Mouse (Mus musculus) liver, embryonic 11.5 days (tissue): Measurements from ENCODE around the gene Atr. TPM values are rescaled to one million over a fixed set of nuclear protein-coding genes. Genes with fewer than 3 reads are reported as not detected.

Experiments used
- ATAC-seq: fragments of 200-750 bp; cut with Nextera tagmentation; replicated peaks from 2 replicates; pipeline ENCODE4 v1.8.0; 2017; ENCODE audit warnings: moderate number of reproducible peaks, mild to moderate bottlenecking, moderate TSS enrichment, moderate library complexity; ENCODE audit not compliant: low FRiP score
- DNase-seq: peaks from one replicate; pipeline ENCODE4 v3.0.0-alpha.2; 2017; ENCODE audit warnings: low spot score
- H3K27ac ChIP-seq: fragments of 300-500 bp; sonication (generic); 2 replicates; pipeline ENCODE4 v1.5.1; 2014; ENCODE audit warnings: mild to moderate bottlenecking, low read depth, low read length, control low read depth
- H3K27me3 ChIP-seq: fragments of 300-500 bp; sonication (generic); replicated peaks from 2 replicates; pipeline ENCODE4 v1.6.1; 2014; ENCODE audit warnings: low read length, mixed read lengths; ENCODE audit not compliant: control insufficient read depth, insufficient read depth
- H3K36me3 ChIP-seq: fragments of 300-500 bp; sonication (generic); 2 replicates; pipeline ENCODE4 v1.6.1; 2014; ENCODE audit warnings: mild to moderate bottlenecking, low read length, moderate library complexity, mixed read lengths; ENCODE audit not compliant: control insufficient read depth, insufficient read depth
- H3K4me1 ChIP-seq: fragments of 300-500 bp; sonication (generic); replicated peaks from 2 replicates; pipeline ENCODE4 v1.6.1; 2014; ENCODE audit warnings: low read length, mixed read lengths; ENCODE audit not compliant: control insufficient read depth, insufficient read depth
- H3K4me2 ChIP-seq: fragments of 300-500 bp; sonication (generic); 2 replicates; pipeline ENCODE4 v1.6.1; 2014; ENCODE audit warnings: mild to moderate bottlenecking, control low read depth, moderate library complexity
- H3K4me3 ChIP-seq: fragments of 300-500 bp; sonication (generic); 2 replicates; pipeline ENCODE4 v1.5.1; 2014; ENCODE audit warnings: low read depth, low read length, control low read depth
- H3K9ac ChIP-seq: fragments of 300-500 bp; sonication (generic); 2 replicates; pipeline ENCODE4 v1.6.1; 2014; ENCODE audit warnings: low read depth, low read length, control low read depth
- H3K9me3 ChIP-seq: fragments of 300-500 bp; sonication (generic); 2 replicates; pipeline ENCODE4 v1.6.1; 2016; ENCODE audit warnings: low read length, inconsistent platforms, mixed read lengths; ENCODE audit not compliant: control insufficient read depth
- WGBS: fragments of 180-500 bp; shearing (Covaris S2); extraction: QIAGEN DNeasy Blood & Tissue Kit; methylation state at CpG from one replicate; pipeline ENCODE4 v1.1.7; 2014; 5-methylcytosine and 5-hydroxymethylcytosine counted together
- polyA plus RNA-seq: library from polyadenylated mRNA; unstranded; fragments of >200 nt; fragmentation: Nextera tagmentation; extraction: Ambion mirVana; gene quantifications from 2 replicates; pipeline ENCODE4 v1.2.1, GENCODE M21; 2014

Gene Atr
- polyA plus RNA-seq, 1 experiment from 2014 or later, result 19.9 TPM

GRCm38 (mm10) chr9:95856004-95856403 is 1.4 kb upstream of the Atr start:
- Histone ChIP-seq H3K36me3 (no peaks in the 10 kb centered on the region), H3K9me3 (no peaks in the 10 kb centered on the region), H3K27ac (no peak overlapping the region), H3K4me1 (no peaks in the 10 kb centered on the region; the same call in 1 of the 2 replicates), H3K4me3 (no peak overlapping the region), H3K9ac (no peak overlapping the region), H3K4me2 (no peak overlapping the region), H3K27me3 (no peaks in the 10 kb centered on the region)
- no peak for ATAC-seq
- 89% methylated on average over 4 of the region's 4 CpGs for WGBS
- no peak for DNase-seq

GRCm38 (mm10) chr9:95858027-95858570 is 702 bp downstream of the Atr start:
- Histone ChIP-seq H3K9me3 (no peaks in the 10 kb centered on the region), H3K27ac (peak overlapping the region; percentile 68), H3K36me3 (no peaks in the 10 kb centered on the region), H3K4me1 (no peaks in the 10 kb centered on the region; the same call in 1 of the 2 replicates), H3K4me3 (peak overlapping the region; percentile 94), H3K4me2 (peak overlapping the region; percentile 91), H3K9ac (peak overlapping the region; percentile 88), H3K27me3 (no peaks in the 10 kb centered on the region)
- DNase-seq (peak; percentile 69), ATAC-seq (peak; percentile 40)
- under 1% methylated on average over 31 of the region's 31 CpGs for WGBS

GRCm38 (mm10) chr9:95878246-95878645 is 20.8 kb downstream of the Atr start:
- H3K4me2 ChIP-seq, result no peak overlapping the region
- no peak for DNase-seq
- ATAC-seq, result no peak
- no peak overlapping the region for H3K9ac ChIP-seq
- no peak overlapping the region for H3K27ac ChIP-seq
- H3K27me3 ChIP-seq, result no peaks in the 10 kb centered on the region
- WGBS, result 93% methylated on average over 5 of the region's 5 CpGs
- no peak overlapping the region for H3K4me3 ChIP-seq
- no peaks in the 10 kb centered on the region for H3K4me1 ChIP-seq
- H3K9me3 ChIP-seq, result no peaks in the 10 kb centered on the region
- H3K36me3 ChIP-seq, result peaks cover 3% of the 10 kb centered on the region; the same call in 1 of the 2 replicates

DNA sequence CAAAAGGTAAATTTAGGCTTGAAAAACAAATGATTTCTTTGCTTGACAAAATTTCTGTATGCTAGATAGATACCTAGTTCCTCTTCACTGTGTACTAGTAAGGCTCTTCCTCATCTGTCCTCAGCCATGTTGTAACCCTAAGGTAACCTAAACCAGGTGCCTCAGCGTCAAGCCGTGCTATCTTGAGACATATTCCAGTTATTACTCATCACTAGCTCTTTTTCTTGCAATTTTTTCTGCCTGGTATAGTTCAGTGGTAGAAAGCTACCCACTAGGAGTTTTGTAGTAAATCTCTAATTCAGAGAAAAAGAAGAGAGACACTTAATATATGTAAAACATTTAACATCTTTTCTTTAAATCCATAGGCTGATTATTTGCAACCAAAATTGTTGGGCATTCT is 25.4 kb downstream of the Atr start:
- no peaks in the 10 kb centered on the region for H3K27me3 ChIP-seq
- ATAC-seq, result no peak
- H3K4me2 ChIP-seq, result no peak overlapping the region
- no peak for DNase-seq
- no peak overlapping the region for H3K27ac ChIP-seq
- 93% methylated on average over 2 of the region's 2 CpGs for WGBS
- no peak overlapping the region for H3K4me3 ChIP-seq
- no peak overlapping the region for H3K9ac ChIP-seq
- H3K36me3 ChIP-seq, result no peaks in the 10 kb centered on the region; the same call in 1 of the 2 replicates
- H3K4me1 ChIP-seq, result no peaks in the 10 kb centered on the region
- H3K9me3 ChIP-seq, result no peaks in the 10 kb centered on the region

GRCm38 (mm10) chr9:95897392-95897791 is 40.0 kb downstream of the Atr start:
- H3K27me3 ChIP-seq, result no peaks in the 10 kb centered on the region
- no peak for DNase-seq
- H3K4me3 ChIP-seq, result no peak overlapping the region
- WGBS, result 76% methylated on average over 5 of the region's 5 CpGs
- no peak for ATAC-seq
- H3K9ac ChIP-seq, result no peak overlapping the region
- no peak overlapping the region for H3K4me2 ChIP-seq
- H3K9me3 ChIP-seq, result no peaks in the 10 kb centered on the region
- peaks cover 7% of the 10 kb centered on the region; the same call in 1 of the 2 replicates for H3K36me3 ChIP-seq
- H3K27ac ChIP-seq, result no peak overlapping the region
- H3K4me1 ChIP-seq, result no peaks in the 10 kb centered on the region

DNA sequence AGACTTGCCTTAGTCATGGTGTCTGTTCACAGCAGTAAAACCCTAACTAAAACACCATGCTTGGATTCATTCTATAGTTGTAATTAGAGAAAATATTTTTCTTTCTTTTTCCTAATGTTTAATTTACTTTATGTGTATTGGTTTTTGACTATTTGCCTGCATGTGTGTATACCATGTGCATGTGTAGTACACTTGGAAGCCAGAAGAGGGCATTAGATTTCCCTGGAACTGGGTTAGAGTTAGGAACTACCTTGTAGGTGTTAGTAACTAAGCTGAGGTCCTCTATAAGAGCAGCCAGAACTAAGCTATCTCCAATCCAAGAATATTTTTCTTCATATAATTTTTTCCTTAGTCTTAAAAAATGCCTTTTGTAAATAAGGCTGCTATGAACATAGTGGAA is 75.5 kb downstream of the Atr start:
- Histone ChIP-seq H3K9me3 (no peaks in the 10 kb centered on the region), H3K4me2 (no peak overlapping the region), H3K27me3 (no peaks in the 10 kb centered on the region), H3K36me3 (peaks cover 8% of the 10 kb centered on the region; the same call in 1 of the 2 replicates), H3K4me1 (no peaks in the 10 kb centered on the region), H3K4me3 (no peak overlapping the region), H3K9ac (no peak overlapping the region), H3K27ac (no peak overlapping the region)
- DNase-seq, result no peak
- no peak for ATAC-seq

- Histone ChIP-seq H3K27ac (no peak overlapping the region), H3K4me3 (peak overlapping the region; percentile 87), H3K36me3 (no peaks in the 10 kb centered on the region), H3K4me1 (peaks cover 7% of the 10 kb centered on the region), H3K9me3 (no peaks in the 10 kb centered on the region), H3K9ac (no peak overlapping the region; the same call in 1 of the 2 replicates), H3K27me3 (no peaks in the 10 kb centered on the region), H3K4me2 (peak overlapping the region; percentile 76)
- WGBS, result 75% methylated on average over 4 of the region's 4 CpGs
- DNase-seq, result no peak
- ATAC-seq, result no peak
These were observed 96.3 kb downstream of the Atr start for GRCm38 (mm10) chr9:95953658-95954057.

GRCm38 (mm10) chr9:95954226-95954584 is 96.8 kb downstream of the Atr start:
- ATAC-seq, result peak; percentile 42
- Histone ChIP-seq H3K9ac (peak overlapping the region; percentile 94), H3K4me3 (peak overlapping the region; percentile 87), H3K27ac (peak overlapping the region; percentile 19; the same call in 1 of the 2 replicates), H3K27me3 (no peaks in the 10 kb centered on the region), H3K4me2 (peak overlapping the region; percentile 76), H3K4me1 (peaks cover 7% of the 10 kb centered on the region), H3K9me3 (no peaks in the 10 kb centered on the region), H3K36me3 (no peaks in the 10 kb centered on the region)
- under 1% methylated on average over 7 of the region's 7 CpGs for WGBS
- peak; percentile 46 for DNase-seq
